In the genomic region with DNA sequence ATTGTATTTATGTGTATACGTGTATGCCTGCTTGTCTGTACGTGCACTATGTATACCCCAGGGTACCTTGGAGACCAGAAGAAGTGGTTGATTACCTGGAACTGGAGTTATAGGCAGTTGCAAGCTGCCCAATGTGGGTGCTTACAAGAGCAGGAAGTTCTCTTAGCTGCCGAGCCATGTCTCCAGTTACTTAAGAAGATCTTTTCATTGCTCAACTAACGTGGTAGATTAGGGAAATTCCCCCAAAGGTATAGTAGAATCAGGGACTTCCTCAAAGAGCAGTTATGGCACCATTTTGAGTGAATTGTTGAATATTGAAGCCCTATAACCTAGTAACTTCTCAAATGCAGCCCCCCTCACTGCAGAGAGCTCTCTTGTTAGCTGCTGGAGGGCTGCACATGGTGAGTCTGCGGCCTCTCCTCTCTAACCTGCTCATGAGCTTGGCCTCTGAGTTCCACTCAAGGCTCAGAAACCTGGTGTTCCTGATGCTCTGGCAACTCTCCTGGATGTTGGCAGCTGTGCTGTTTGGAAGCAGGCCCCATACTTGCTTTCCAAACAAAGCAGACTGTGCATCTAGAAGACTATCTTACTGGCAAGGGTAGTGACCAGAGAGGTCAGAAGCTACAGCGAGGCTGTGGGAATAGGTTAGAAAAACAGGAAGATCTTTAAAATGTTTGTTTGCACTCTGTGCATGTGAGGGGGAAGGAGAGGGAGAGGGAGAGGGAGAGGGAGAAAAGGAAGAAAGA, we compare ENCODE assay signal across 14 mouse cellular contexts. TPM values are rescaled to one million over a fixed set of nuclear protein-coding genes. Genes with fewer than 3 reads are reported as not detected.
DNase-seq lines count a peak whose midpoint lies in the region; ATAC-seq lines count a peak whose summit lies in the region.
"Had no signal": no experiment of that assay in that cellular context is flagged by ENCODE, and none has a peak within 500 bp of the region (broad histone marks: within the 10 kb centered on the region; RNA-seq: fewer than 3 reads in every experiment).

No protein-coding gene starts in this region.

- H3K9ac ChIP-seq in midbrain, embryonic 13.5 days (replicated peaks): no peak overlapping the region
- H3K9ac ChIP-seq: hindbrain, embryonic 13.5 days; liver, embryonic 14.5 days had no signal

- DNase-seq in heart, adult 11 months: peak; percentile 95
- no peak for DNase-seq in heart, postnatal 25 days (ENCODE audit: low spot score)
- DNase-seq in B cell, adult 2 months: peak; percentile 17 to 25
- DNase-seq in ovary, postnatal 36 days (ENCODE audit: low spot score): no peak
- no peak for DNase-seq in c-Kit-positive CD71-positive TER-119-positive erythroid progenitor cells, embryonic 14.5 days (ENCODE audit: low spot score)
- DNase-seq: right cerebral cortex, adult 18-20 months had no signal

- H3K4me2 ChIP-seq in midbrain, embryonic 13.5 days (replicated peaks): no peak overlapping the region
- H3K4me2 ChIP-seq: hindbrain, embryonic 13.5 days had no signal

- peak; percentile 100 for ATAC-seq in granulocyte monocyte progenitor cell, adult 5-6 weeks (replicated peaks; ENCODE audit: poor library complexity, severe bottlenecking)
- ATAC-seq in hematopoietic stem cell, adult 5-6 weeks (replicated peaks in 1 of 2; ENCODE audit: insufficient read depth in 1 of 2, low FRiP score in 2 of 2, low TSS enrichment in 1 of 2, low read depth in 1 of 2, poor library complexity in 2 of 2, severe bottlenecking in 2 of 2): peak; percentile 22 to 76; a peak in 1 of 4 replicates
- ATAC-seq in midbrain, embryonic 13.5 days: no peak

- no peaks in the 10 kb centered on the region for H3K4me1 ChIP-seq in midbrain, embryonic 13.5 days (replicated peaks)
- H3K4me1 ChIP-seq: hindbrain, embryonic 13.5 days had no signal

- H3K4me3 ChIP-seq in midbrain, embryonic 13.5 days (replicated peaks): no peak overlapping the region
- H3K4me3 ChIP-seq: hindbrain, embryonic 13.5 days; left cerebral cortex, adult 2 months had no signal

- no peak overlapping the region for H3K27ac ChIP-seq in midbrain, embryonic 13.5 days
- H3K27ac ChIP-seq: hindbrain, embryonic 13.5 days; kidney, postnatal 0 days; left cerebral cortex, adult 2 months; liver, embryonic 14.5 days; stomach, postnatal 0 days had no signal

- no peaks in the 10 kb centered on the region for H3K9me3 ChIP-seq in midbrain, embryonic 13.5 days
- H3K9me3 ChIP-seq: hindbrain, embryonic 13.5 days had no signal

- H3K27me3 ChIP-seq in midbrain, embryonic 13.5 days: no peaks in the 10 kb centered on the region
- H3K27me3 ChIP-seq: hindbrain, embryonic 13.5 days had no signal

- H3K36me3 ChIP-seq in midbrain, embryonic 13.5 days: no peaks in the 10 kb centered on the region
- H3K36me3 ChIP-seq: hindbrain, embryonic 13.5 days had no signal

- intact Hi-C loops in heart, postnatal 25 days (cut with DNase I): no loop called here

- 88% methylated on average over 6 of the region's 6 CpGs for WGBS in midbrain, embryonic 13.5 days

RNA-seq across cellular contexts. Expression of a gene that starts 10.6 kb away (rescaled TPM):
- total RNA-seq in heart, postnatal 25 days (2021): 1 to 10 TPM; 1.0 to 1.3 TPM
- 0.70 and 2.6 TPM in 2 replicates for total RNA-seq in granulocyte monocyte progenitor cell, adult 5-6 weeks (2014; fragmentation: Nextera tagmentation)
- total RNA-seq in granulocyte monocyte progenitor cell, adult 5-6 weeks (2017): 5.0 and 12.3 TPM in 2 replicates
- 11.6 and 13.2 TPM in 2 replicates for total RNA-seq in hematopoietic stem cell, adult 5-6 weeks (2017)
- 7.3 and 8.1 TPM in 2 replicates for polyA plus RNA-seq in midbrain, embryonic 13.5 days (2015; fragmentation: Nextera tagmentation; extraction: Ambion mirVana)

Comparison
In these comparisons a context has a peak if more than half of its experiments do, and no peak if none do; other contexts are left out.
1. DNase-seq: peak in heart, adult 11 months (single experiment) and B cell, adult 2 months (2 of 2); none in heart, postnatal 25 days (single experiment), ovary, postnatal 36 days (single experiment) and c-Kit-positive CD71-positive TER-119-positive erythroid progenitor cells, embryonic 14.5 days (single experiment).